Mouse (Mus musculus): ENCODE measurements at regions not wholly inside any gene's neighbourhood (a gene's known extent, or its start where the extent isn't known, plus 50 kb on each side); places are given as distances from the start of the nearest gene placed in this dataset.
A peak's percentile ranks its signal among the peaks of the same experiment; 100 is the strongest.

- ATAC-seq: no peak
- Histone ChIP-seq H3K9me3 (ENCODE audit: low read length) (no peaks in the 10 kb centered on the region), H3K4me1 (ENCODE audit: insufficient read depth) (no peaks in the 10 kb centered on the region), H3K36me3 (ENCODE audit: insufficient read depth) (no peaks in the 10 kb centered on the region), H3K4me3 (ENCODE audit: low read depth, low read length) (no peak overlapping the region), H3K27ac (ENCODE audit: low read depth, low read length) (no peak overlapping the region), H3K27me3 (ENCODE audit: insufficient read depth, low read length) (no peaks in the 10 kb centered on the region), H3K4me2 (ENCODE audit: low read depth) (no peak overlapping the region), H3K9ac (no peak overlapping the region)
- 90% methylated on average over 6 of the region's 6 CpGs for WGBS
- no peak for DNase-seq
- TF ChIP-seq CTCF (IDR thresholded peaks at IDR 0.05; ENCODE audit: low read depth): no peak
These were observed 176.1 kb upstream of the Nsun2 start for GRCm38 (mm10) chr13:69357435-69357834.

GRCm38 (mm10) chr13:69365880-69366490 lies 167.6 kb upstream of the Nsun2 start:
- DNase-seq: no peak
- Histone ChIP-seq H3K27me3 (ENCODE audit: insufficient read depth, low read length) (no peaks in the 10 kb centered on the region), H3K36me3 (ENCODE audit: insufficient read depth) (no peaks in the 10 kb centered on the region), H3K9ac (no peak overlapping the region), H3K9me3 (ENCODE audit: low read length) (no peaks in the 10 kb centered on the region), H3K27ac (ENCODE audit: low read depth, low read length) (no peak overlapping the region), H3K4me1 (ENCODE audit: insufficient read depth) (no peaks in the 10 kb centered on the region), H3K4me2 (ENCODE audit: low read depth) (no peak overlapping the region), H3K4me3 (ENCODE audit: low read depth, low read length) (no peak overlapping the region)
- WGBS: 38% methylated on average over 1 of the region's 1 CpGs
- TF ChIP-seq CTCF (IDR thresholded peaks at IDR 0.05; ENCODE audit: low read depth): no peak
- no peak for ATAC-seq

- H3K4me3 ChIP-seq (ENCODE audit: low read depth, low read length): no peak overlapping the region
- ATAC-seq (peak; percentile 81), DNase-seq (peak; percentile 17)
- no peaks in the 10 kb centered on the region for H3K36me3 ChIP-seq (ENCODE audit: insufficient read depth)
- no peak overlapping the region for H3K9ac ChIP-seq
- H3K4me1 ChIP-seq (ENCODE audit: insufficient read depth): no peaks in the 10 kb centered on the region
- H3K27me3 ChIP-seq (ENCODE audit: insufficient read depth, low read length): no peaks in the 10 kb centered on the region
- no peak overlapping the region for H3K27ac ChIP-seq (ENCODE audit: low read depth, low read length)
- no peak for TF ChIP-seq CTCF (IDR thresholded peaks at IDR 0.05; ENCODE audit: low read depth)
- WGBS: 80% methylated on average over 6 of the region's 6 CpGs
- no peak overlapping the region for H3K4me2 ChIP-seq (ENCODE audit: low read depth)
- H3K9me3 ChIP-seq (ENCODE audit: low read length): no peaks in the 10 kb centered on the region
These were observed 160.3 kb upstream of the Nsun2 start for GRCm38 (mm10) chr13:69373101-69373815.

- Histone ChIP-seq H3K4me3 (ENCODE audit: low read depth, low read length) (no peak overlapping the region), H3K9ac (no peak overlapping the region), H3K36me3 (ENCODE audit: insufficient read depth) (no peaks in the 10 kb centered on the region), H3K4me2 (ENCODE audit: low read depth) (no peak overlapping the region), H3K27ac (ENCODE audit: low read depth, low read length) (no peak overlapping the region), H3K27me3 (ENCODE audit: insufficient read depth, low read length) (no peaks in the 10 kb centered on the region), H3K9me3 (ENCODE audit: low read length) (no peaks in the 10 kb centered on the region), H3K4me1 (ENCODE audit: insufficient read depth) (no peaks in the 10 kb centered on the region)
- 62% methylated on average over 1 of the region's 1 CpGs for WGBS
- ATAC-seq: no peak
- TF ChIP-seq CTCF (IDR thresholded peaks at IDR 0.05; ENCODE audit: low read depth): no peak
- no peak for DNase-seq
These were observed 159.8 kb upstream of the Nsun2 start for GRCm38 (mm10) chr13:69373816-69374142.

- H3K4me3 ChIP-seq (ENCODE audit: low read depth, low read length): no peak overlapping the region
- no peak overlapping the region for H3K4me2 ChIP-seq (ENCODE audit: low read depth)
- no peak overlapping the region for H3K9ac ChIP-seq
- no peaks in the 10 kb centered on the region for H3K4me1 ChIP-seq (ENCODE audit: insufficient read depth)
- no peak for TF ChIP-seq CTCF (IDR thresholded peaks at IDR 0.05; ENCODE audit: low read depth)
- 79% methylated on average over 4 of the region's 4 CpGs for WGBS
- no peak for ATAC-seq
- H3K27ac ChIP-seq (ENCODE audit: low read depth, low read length): no peak overlapping the region
- no peaks in the 10 kb centered on the region for H3K9me3 ChIP-seq (ENCODE audit: low read length)
- no peaks in the 10 kb centered on the region for H3K36me3 ChIP-seq (ENCODE audit: insufficient read depth)
- no peaks in the 10 kb centered on the region for H3K27me3 ChIP-seq (ENCODE audit: insufficient read depth, low read length)
- no peak for DNase-seq
These were observed 153.1 kb upstream of the Nsun2 start for GRCm38 (mm10) chr13:69380403-69380802.

GRCm38 (mm10) chr13:69384767-69385166 lies 148.8 kb upstream of the Nsun2 start:
- ATAC-seq (no peak), DNase-seq (no peak)
- no peak overlapping the region for H3K9ac ChIP-seq
- H3K4me2 ChIP-seq (ENCODE audit: low read depth): no peak overlapping the region
- no peaks in the 10 kb centered on the region for H3K9me3 ChIP-seq (ENCODE audit: low read length)
- no peak overlapping the region for H3K4me3 ChIP-seq (ENCODE audit: low read depth, low read length)
- no peaks in the 10 kb centered on the region for H3K27me3 ChIP-seq (ENCODE audit: insufficient read depth, low read length)
- no peaks in the 10 kb centered on the region for H3K4me1 ChIP-seq (ENCODE audit: insufficient read depth)
- TF ChIP-seq CTCF (IDR thresholded peaks at IDR 0.05; ENCODE audit: low read depth): 0 out of 2 replicates have a peak, but pooled peaks have one; percentile 4
- H3K36me3 ChIP-seq (ENCODE audit: insufficient read depth): no peaks in the 10 kb centered on the region
- no peak overlapping the region for H3K27ac ChIP-seq (ENCODE audit: low read depth, low read length)

- no peaks in the 10 kb centered on the region for H3K4me1 ChIP-seq (ENCODE audit: insufficient read depth)
- no peak for DNase-seq
These were observed 140.4 kb upstream of the Nsun2 start for GRCm38 (mm10) chr13:69392917-69393827.

More at GRCm38 (mm10) chr13:69392917-69393827, 140.4 kb upstream of the Nsun2 start:
- TF ChIP-seq CTCF (IDR thresholded peaks at IDR 0.05; ENCODE audit: low read depth): no peak
- Histone ChIP-seq H3K36me3 (ENCODE audit: insufficient read depth) (no peaks in the 10 kb centered on the region), H3K27ac (ENCODE audit: low read depth, low read length) (no peak overlapping the region), H3K27me3 (ENCODE audit: insufficient read depth, low read length) (no peaks in the 10 kb centered on the region), H3K9ac (no peak overlapping the region), H3K4me3 (ENCODE audit: low read depth, low read length) (no peak overlapping the region), H3K4me2 (ENCODE audit: low read depth) (no peak overlapping the region), H3K9me3 (ENCODE audit: low read length) (no peaks in the 10 kb centered on the region)
- WGBS: 85% methylated on average over 11 of the region's 11 CpGs
- no peak for ATAC-seq
